Mouse (Mus musculus) CD4-positive helper T cell, adult 2 months (primary cell): ENCODE measurements at regions not wholly inside any gene's neighbourhood (a gene's known extent, or its start where the extent isn't known, plus 50 kb on each side); places are given as distances from the start of the nearest gene placed in this dataset.
"Not testable (repeated sequence)": the region's sequence is repeated elsewhere in the genome, so short reads cannot be mapped to it uniquely, and the experiment has no call there.

Experiments
- DNase-seq: peaks from one replicate; pipeline ENCODE4 v3.0.0-alpha.2; 2012; ENCODE audit warnings: low read depth, missing footprints, low spot score

DNA sequence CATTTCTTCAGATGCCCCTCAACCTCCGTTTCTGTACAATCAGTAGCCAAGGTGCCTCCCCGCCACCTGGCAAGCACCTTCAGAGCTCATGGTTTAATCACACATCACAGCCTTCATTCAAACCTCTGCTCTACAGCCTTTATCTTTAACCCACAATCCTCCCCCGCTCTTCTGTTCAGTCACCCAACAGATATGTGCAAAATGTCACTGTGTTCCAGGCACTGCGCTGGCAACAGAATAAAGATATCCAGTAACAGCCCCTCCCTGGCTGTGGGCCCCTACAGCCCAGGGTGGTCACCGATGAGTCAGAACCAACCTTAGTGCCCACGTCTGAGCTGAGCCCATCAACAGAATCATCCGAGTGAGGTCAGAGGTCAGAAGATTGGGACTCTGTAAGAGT lies 54.3 kb upstream of the Ddr1 start:
- peak; percentile 56 for DNase-seq

DNA sequence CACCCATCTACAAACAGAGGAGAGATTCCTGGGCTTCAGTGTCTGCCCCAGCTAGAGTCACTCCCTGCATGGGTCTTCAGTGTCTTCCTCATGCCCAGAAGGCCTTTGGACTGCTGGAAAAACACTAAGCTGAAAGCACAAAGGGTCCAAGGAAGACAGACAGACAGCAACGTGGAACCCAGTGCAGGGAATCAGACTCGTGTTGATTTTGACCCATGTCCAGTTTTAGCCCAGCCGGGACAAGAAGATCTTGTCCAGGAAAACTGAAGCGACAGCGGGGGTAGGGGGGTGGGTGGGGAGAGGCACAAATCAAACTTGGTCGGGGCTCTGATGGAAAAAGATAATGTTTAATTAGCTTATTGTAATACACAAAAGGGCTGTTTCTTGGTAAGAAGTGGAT lies 55.3 kb upstream of the Ddr1 start:
- DNase-seq = no peak

DNA sequence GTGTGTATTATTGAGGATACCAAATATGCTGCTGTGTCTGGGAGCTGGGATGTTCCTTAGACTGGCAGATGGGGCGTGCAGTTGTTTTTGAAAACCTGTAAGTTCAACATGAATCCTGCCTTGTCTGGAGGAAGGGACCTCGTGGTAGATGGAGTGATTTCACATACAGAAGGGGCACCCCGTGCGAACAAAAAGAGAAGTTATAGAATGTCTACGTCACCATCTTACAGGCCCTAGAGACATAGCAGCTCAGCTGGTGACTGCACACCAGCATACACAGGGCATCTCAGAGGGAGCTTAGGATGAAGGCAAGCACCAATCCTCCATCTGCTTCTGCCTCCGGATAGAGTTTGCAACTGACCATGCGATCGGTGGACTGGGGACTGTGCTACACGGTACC lies 58.2 kb upstream of the Ddr1 start:
- no peak for DNase-seq

DNA sequence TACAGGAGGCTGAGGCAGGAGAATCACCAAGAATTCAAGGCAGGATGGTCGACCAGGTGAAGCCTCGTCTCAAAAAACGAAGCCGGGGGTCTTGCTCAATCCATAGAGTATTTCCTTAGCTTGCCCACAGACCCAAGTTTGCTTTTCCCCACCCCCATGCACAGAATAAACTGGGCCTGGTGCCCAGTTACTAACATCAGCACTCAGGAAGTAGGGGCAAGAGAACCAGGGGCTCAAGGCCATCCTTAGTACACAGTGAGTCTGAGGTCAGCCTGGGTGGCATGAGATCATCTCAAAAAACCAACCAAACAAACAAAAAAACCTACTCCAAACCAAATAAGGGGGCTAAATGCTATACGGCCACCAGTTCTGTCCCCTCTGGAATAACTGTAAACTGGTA lies 58.4 kb upstream of the Ier3 start:
- no peak for DNase-seq

DNA sequence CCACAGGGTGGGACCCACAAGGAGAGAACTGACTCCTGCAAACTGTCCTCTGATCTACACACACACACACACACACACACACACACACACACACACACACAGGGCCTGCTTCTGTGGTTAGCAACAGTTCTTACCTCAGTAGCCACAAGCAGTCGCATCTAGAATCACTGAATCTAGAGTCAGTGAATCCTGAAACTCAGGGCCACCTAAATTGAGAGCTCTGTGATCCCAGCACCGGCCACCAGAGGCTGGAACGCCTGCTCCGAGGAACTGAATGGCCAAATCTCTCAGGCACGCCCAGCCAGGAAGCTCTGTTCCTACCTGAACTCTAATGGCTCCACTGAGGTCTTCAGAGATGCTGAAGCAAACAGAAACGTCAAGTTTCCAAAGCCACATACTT lies 57.6 kb upstream of the Ier3 start:
- peak; percentile 81 for DNase-seq

DNA sequence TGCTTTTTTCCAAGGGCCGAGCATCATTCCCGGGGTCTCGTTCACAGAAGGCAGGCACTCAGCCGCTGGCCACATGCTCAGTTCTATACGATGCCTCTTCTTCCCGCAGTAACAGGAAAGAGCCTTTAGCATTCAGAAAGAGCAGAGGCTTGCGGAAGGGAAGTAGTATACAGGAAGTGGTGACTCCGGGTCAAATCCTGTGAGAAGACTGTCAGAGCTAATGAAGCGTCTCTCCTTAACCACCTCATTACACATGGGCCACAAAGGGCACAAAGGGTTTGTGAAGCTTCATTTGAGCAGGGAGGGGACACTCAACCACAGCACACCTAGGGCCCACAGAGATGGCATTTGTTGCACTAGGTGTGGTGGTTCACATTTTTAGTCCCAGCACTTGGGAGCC lies 55.1 kb upstream of the Ier3 start:
- peak; percentile 79 for DNase-seq

DNA sequence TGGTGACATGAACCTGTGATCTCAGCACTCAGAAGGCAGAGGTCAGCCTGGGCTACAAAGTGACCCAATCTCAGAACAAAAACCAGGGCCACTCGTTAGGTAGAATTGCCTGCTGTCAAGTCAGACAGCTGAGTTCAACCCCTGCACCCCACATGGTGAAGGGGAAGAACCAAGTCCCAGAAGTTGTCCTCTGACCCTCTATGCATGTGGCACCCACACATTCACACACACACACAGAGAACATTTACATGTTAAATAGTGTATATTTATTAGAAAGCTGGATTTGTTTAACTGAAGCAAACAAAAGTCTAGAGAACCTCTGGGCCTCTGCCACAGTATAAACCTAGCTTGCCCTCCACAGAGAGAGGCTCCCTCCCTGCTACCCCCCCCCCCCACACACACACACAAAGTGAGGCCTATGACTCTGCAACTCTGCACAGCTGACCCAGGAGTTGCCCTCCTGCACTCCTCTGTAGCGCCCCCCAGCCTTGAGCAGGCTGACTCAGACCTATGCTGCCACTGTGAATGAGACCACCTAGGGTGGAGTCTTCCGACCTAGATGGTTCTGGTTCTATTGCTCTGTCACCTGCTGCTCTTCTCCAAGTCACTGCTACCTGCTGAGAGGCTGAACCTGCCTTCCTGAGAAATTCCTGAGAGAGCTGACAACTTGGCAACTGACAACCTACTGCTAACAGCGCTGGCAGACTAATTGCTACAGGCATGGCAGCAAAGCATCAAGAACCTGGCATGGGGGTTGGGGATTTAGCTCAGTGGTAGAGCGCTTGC lies 52.1 kb upstream of the Ier3 start:
- DNase-seq = no peak

DNA sequence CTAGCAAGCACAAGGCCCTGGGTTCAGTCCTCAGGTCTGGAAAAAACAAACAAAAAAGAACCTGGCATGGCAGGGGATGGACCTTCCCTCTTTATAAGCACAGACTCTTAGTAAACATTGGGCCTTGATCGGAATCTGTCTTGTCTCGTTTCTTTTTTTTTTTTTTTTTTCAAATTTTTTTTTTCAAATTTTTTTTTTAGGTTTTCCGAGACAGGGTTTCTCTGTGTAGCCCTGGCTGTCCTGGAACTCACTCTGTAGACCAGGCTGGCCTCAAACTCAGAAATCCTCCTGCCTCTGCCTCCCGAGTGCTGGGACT lies 51.6 kb upstream of the Ier3 start:
- not testable (repeated sequence) for DNase-seq

DNA sequence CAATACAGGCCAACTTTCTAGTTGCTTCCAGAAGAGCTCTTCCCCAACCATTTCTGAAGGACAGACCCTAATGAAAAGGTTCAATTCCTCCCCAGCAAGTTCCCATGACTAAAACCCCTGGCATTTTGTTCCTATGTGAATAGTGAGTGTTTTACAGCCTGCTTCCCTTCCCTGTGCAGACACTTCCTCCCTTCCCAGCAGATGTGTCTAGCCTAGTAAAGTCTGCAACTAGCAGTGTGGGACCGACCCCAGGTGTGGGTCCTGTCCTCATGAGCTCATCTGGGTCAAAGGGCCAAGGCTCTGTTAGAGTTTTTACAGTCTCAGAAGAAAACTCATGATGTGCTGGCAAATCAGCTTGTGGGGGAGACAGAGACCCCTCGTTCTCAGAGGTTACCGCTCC lies 50.9 kb upstream of the Ier3 start:
- no peak for DNase-seq

DNA sequence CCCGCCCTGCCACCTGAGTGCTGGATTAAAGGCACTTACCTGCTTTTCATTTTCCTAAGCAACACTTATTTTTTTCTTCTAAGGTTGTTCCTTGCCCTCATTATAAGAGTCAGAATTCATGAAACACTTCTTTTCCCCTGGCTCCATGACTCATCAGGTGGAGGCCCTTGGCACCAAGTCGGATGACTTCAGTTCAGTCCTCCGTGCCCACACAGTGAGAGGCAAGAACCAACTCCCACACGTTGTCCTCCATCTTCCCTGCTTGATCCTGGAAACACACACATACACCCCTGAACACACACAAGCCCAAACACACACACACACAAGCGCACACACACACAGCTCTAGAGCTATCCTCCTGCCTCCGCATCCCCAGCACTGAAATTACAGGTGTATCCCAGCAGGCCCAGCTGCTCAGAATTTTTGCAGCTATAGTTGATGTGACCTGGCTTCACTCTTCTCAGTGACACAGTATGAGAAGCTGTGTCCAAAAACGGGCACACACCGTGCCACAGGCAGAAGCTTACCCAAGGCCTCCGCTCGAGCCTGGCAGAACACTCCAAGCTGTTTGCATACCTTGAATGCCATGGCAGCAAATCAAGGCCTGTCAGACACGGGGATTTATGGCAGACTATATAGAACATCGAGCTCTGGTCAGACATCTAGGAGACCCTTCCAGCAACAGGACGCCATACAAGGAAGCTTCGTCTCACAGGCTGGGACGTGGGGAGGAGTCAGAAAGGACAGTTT lies 49.7 kb upstream of the Ier3 start:
- no peak for DNase-seq
